Mouse (Mus musculus) liver, postnatal 0 days (tissue): Measurements from ENCODE around the gene 4933425L06Rik.

ENCODE experiments used
- CTCF ChIP-seq: sonication (generic); IDR thresholded peaks from 2 replicates; pipeline ENCODE4 v1.5.1; 2016; ENCODE audit warnings: antibody characterized with exemption, low read depth
- EP300 ChIP-seq: IDR thresholded peaks from 2 replicates; pipeline ENCODE4 v1.6.1; 2016; ENCODE audit warnings: antibody characterized with exemption, low read depth, mild to moderate bottlenecking

DNA sequence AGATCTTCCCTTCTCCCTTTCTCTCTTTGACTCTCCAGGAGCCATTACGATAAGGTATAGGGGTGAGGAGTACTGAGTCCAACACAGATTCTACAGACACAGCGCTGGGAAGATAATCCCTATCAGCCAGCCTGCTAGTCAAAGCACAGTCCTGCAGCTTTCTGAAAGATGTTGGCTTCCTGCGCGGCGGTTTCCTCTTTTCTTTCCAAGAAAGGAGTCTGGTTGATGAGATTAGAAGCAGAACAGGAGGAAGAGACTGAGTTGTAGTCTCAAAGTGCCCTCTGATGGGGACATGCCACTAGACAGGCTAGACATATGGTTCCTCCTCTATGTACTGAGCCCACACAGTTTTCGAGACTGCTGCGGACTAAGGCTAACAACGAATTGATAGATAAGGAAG is 33.3 kb upstream of the 4933425L06Rik start:
- TF ChIP-seq CTCF (peak; percentile 52), EP300 (peak; percentile 75)
